Mouse (Mus musculus) heart, postnatal 0 days (tissue): ENCODE measurements at regions not wholly inside any gene's neighbourhood (a gene's known extent, or its start where the extent isn't known, plus 50 kb on each side); places are given as distances from the start of the nearest gene placed in this dataset.

Source experiments
- CTCF ChIP-seq: IDR thresholded peaks from 2 replicates; pipeline ENCODE4 v1.5.1; 2016; ENCODE audit warnings: antibody characterized with exemption, control low read depth, low read depth
- EP300 ChIP-seq: IDR thresholded peaks from 2 replicates; pipeline ENCODE4 v1.6.1; 2016; ENCODE audit warnings: antibody characterized with exemption, low read depth

GRCm38 (mm10) chr14:90197791-90198190 is 1726.6 kb upstream of the Pcdh20 start:
- no peak for TF ChIP-seq CTCF
- no peak for TF ChIP-seq EP300
